Mouse (Mus musculus): ENCODE data around the gene Ppfibp1.

The Ppfibp1 gene

GRCm38 (mm10) chr6:146881896-146882770 lies 6.2 kb upstream of the Ppfibp1 start:
- no peak for DNase-seq (ENCODE audit: low spot score)

GRCm38 (mm10) chr6:146883426-146883825 lies 4.9 kb upstream of the Ppfibp1 start:
- DNase-seq (ENCODE audit: low spot score), result no peak

- no peak for DNase-seq (ENCODE audit: low spot score)
These were observed 4.1 kb upstream of the Ppfibp1 start for GRCm38 (mm10) chr6:146884171-146884570.

- DNase-seq (ENCODE audit: low spot score), result no peak
These were observed 3.4 kb upstream of the Ppfibp1 start for GRCm38 (mm10) chr6:146884851-146885250.

- no peak for DNase-seq (ENCODE audit: low spot score)
These were observed 588 bp downstream of the Ppfibp1 start for GRCm38 (mm10) chr6:146888660-146889490.

- no peak for DNase-seq (ENCODE audit: low spot score)
These were observed 1.9 kb downstream of the Ppfibp1 start for GRCm38 (mm10) chr6:146890215-146890614.

- DNase-seq (ENCODE audit: low spot score), result no peak
These were observed 2.3 kb downstream of the Ppfibp1 start for GRCm38 (mm10) chr6:146890633-146891032.

GRCm38 (mm10) chr6:146893890-146894289 lies 5.6 kb downstream of the Ppfibp1 start:
- no peak for DNase-seq (ENCODE audit: low spot score)

- no peak for DNase-seq (ENCODE audit: low spot score)
These were observed 10.4 kb downstream of the Ppfibp1 start for GRCm38 (mm10) chr6:146898709-146899108.

GRCm38 (mm10) chr6:146899647-146900046 lies 11.4 kb downstream of the Ppfibp1 start:
- no peak for DNase-seq (ENCODE audit: low spot score)

GRCm38 (mm10) chr6:146901929-146902328 lies 13.6 kb downstream of the Ppfibp1 start:
- no peak for DNase-seq (ENCODE audit: low spot score)

- no peak for DNase-seq (ENCODE audit: low spot score)
These were observed 15.3 kb downstream of the Ppfibp1 start for GRCm38 (mm10) chr6:146903632-146904031.

GRCm38 (mm10) chr6:146904707-146905106 lies 16.4 kb downstream of the Ppfibp1 start:
- DNase-seq (ENCODE audit: low spot score), result no peak

GRCm38 (mm10) chr6:146906000-146906786 lies 17.9 kb downstream of the Ppfibp1 start:
- no peak for DNase-seq (ENCODE audit: low spot score)

- DNase-seq (ENCODE audit: low spot score), result no peak
These were observed 18.9 kb downstream of the Ppfibp1 start for GRCm38 (mm10) chr6:146907061-146907794.

- no peak for DNase-seq (ENCODE audit: low spot score)
These were observed 19.5 kb downstream of the Ppfibp1 start for GRCm38 (mm10) chr6:146907795-146908190.

GRCm38 (mm10) chr6:146908801-146909200 lies 20.5 kb downstream of the Ppfibp1 start:
- no peak for DNase-seq (ENCODE audit: low spot score)

- DNase-seq (ENCODE audit: low spot score), result no peak
These were observed 21.6 kb downstream of the Ppfibp1 start for GRCm38 (mm10) chr6:146909725-146910489.

GRCm38 (mm10) chr6:146910801-146911200 lies 22.5 kb downstream of the Ppfibp1 start:
- no peak for DNase-seq (ENCODE audit: low spot score)

- no peak for DNase-seq (ENCODE audit: low spot score)
These were observed 24.7 kb downstream of the Ppfibp1 start for GRCm38 (mm10) chr6:146912835-146913488.
